Mouse (Mus musculus) liver, embryonic 14.5 days (tissue): ENCODE measurements around the gene Mex3d.

ENCODE experiments used
- CTCF ChIP-seq: IDR thresholded peaks from 2 replicates; pipeline ENCODE4 v1.5.1; 2016; ENCODE audit warnings: antibody characterized with exemption, low read depth, control low read depth
- EP300 ChIP-seq: IDR thresholded peaks from 2 replicates; pipeline ENCODE4 v1.6.1; 2016; ENCODE audit warnings: antibody characterized with exemption, low read depth

GRCm38 (mm10) chr10:80368392-80368791 is 19.1 kb downstream of the Mex3d start:
- TF ChIP-seq CTCF: no peak
- TF ChIP-seq EP300: no peak
